Comparison of ENCODE assay signal across 11 mouse cellular contexts in the genomic region with DNA sequence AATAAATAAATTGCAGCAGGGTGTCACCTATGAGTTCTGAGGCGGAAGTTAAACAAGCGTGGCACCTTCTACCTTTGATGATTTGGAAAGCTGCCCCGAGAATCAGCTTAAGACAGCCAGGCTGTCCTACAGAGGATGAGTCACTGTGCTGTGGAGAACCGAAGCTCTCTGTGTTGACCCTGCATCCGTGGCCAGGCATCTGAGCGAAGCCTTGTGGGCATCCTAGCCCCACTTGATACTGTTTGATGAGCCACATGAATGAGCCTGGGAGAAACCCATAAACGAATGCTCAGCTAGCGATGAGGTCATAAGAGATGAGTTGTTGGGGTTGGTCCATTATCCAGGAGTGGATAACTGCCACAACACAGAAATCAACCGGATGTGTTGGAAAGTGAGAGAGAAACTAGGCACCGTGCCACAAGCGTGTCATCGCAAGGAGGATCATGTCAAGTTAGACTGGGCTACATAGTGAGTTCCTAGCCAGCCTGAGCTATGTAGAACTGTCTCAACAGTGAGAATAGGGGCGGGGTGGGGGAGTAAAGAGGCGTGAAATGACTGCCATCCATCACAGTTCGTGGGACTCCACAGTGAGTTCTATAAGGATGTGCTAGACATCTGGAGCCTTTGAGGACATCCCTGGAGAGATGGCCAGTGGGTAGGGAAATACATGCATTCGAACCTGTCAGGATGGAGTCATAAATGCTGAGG. TPM values are rescaled to one million over a fixed set of nuclear protein-coding genes. Genes with fewer than 3 reads are reported as not detected.
DNase-seq lines count a peak whose midpoint lies in the region; ATAC-seq lines count a peak whose summit lies in the region.
"Had no signal": no experiment of that assay in that cellular context is flagged by ENCODE, and none has a peak within 500 bp of the region (broad histone marks: within the 10 kb centered on the region; RNA-seq: fewer than 3 reads in every experiment).

No protein-coding gene starts in this region.

- H3K27me3 ChIP-seq in kidney, embryonic 15.5 days, result no peaks in the 10 kb centered on the region
- no peaks in the 10 kb centered on the region for H3K27me3 ChIP-seq in heart, embryonic 12.5 days (replicated peaks)
- no peaks in the 10 kb centered on the region for H3K27me3 ChIP-seq in stomach, embryonic 14.5 days (ENCODE audit: control insufficient read depth, insufficient read depth, low read length)

- no peaks in the 10 kb centered on the region for H3K36me3 ChIP-seq in kidney, embryonic 15.5 days
- H3K36me3 ChIP-seq in heart, embryonic 12.5 days, result no peaks in the 10 kb centered on the region
- H3K36me3 ChIP-seq in stomach, embryonic 14.5 days (ENCODE audit: control insufficient read depth, insufficient read depth, low read length), result no peaks in the 10 kb centered on the region

- H3K4me1 ChIP-seq in kidney, embryonic 15.5 days, result peaks cover 16% of the 10 kb centered on the region
- peaks cover 12% of the 10 kb centered on the region for H3K4me1 ChIP-seq in heart, embryonic 12.5 days (replicated peaks)
- H3K4me1 ChIP-seq in stomach, embryonic 14.5 days (ENCODE audit: control insufficient read depth, insufficient read depth, low read length), result 0 out of 2 replicates have a peak, but pooled peaks cover 9% of the 10 kb centered on the region

- no peak overlapping the region for H3K27ac ChIP-seq in kidney, embryonic 15.5 days
- no peak overlapping the region for H3K27ac ChIP-seq in heart, embryonic 12.5 days (ENCODE audit: poor library complexity, severe bottlenecking)
- no peak overlapping the region for H3K27ac ChIP-seq in stomach, embryonic 14.5 days (ENCODE audit: low read length)

- no peaks in the 10 kb centered on the region for H3K9me3 ChIP-seq in kidney, embryonic 15.5 days (replicated peaks)
- H3K9me3 ChIP-seq in heart, embryonic 12.5 days (replicated peaks), result no peaks in the 10 kb centered on the region
- no peaks in the 10 kb centered on the region for H3K9me3 ChIP-seq in stomach, embryonic 14.5 days (ENCODE audit: control insufficient read depth, low read depth, low read length)

- WGBS in kidney, embryonic 15.5 days, result 43% methylated on average over 16 of the region's 16 CpGs
- WGBS in heart, embryonic 12.5 days, result 72% methylated on average over 16 of the region's 16 CpGs
- 67% methylated on average over 16 of the region's 16 CpGs for WGBS in stomach, embryonic 14.5 days

- H3K4me2 ChIP-seq in kidney, embryonic 15.5 days, result no peak overlapping the region
- H3K4me2 ChIP-seq in heart, embryonic 12.5 days, result no peak overlapping the region
- no peak overlapping the region for H3K4me2 ChIP-seq in stomach, embryonic 14.5 days (replicated peaks; ENCODE audit: low read depth, low read length)

- DNase-seq in kidney, adult 18-20 months, result no peak
- peak; percentile 75 for DNase-seq in kidney, postnatal 10 days
- no peak for DNase-seq in adrenal gland, adult 18-20 months (ENCODE audit: low spot score in 2 of 2)
- no peak for DNase-seq in left cerebral cortex, adult 11 months (ENCODE audit: low spot score)
- no peak for DNase-seq in layer of hippocampus, adult 18-20 months (ENCODE audit: low spot score in 2 of 2)
- DNase-seq: left cerebral cortex, postnatal 4 days; liver, postnatal 0 days had no signal

- H3K4me3 ChIP-seq in kidney, embryonic 15.5 days (replicated peaks), result no peak overlapping the region
- H3K4me3 ChIP-seq in heart, embryonic 12.5 days, result no peak overlapping the region
- no peak overlapping the region for H3K4me3 ChIP-seq in stomach, embryonic 14.5 days (ENCODE audit: low read depth, low read length)

- H3K9ac ChIP-seq in kidney, embryonic 15.5 days, result no peak overlapping the region
- H3K9ac ChIP-seq in heart, embryonic 12.5 days, result no peak overlapping the region
- H3K9ac ChIP-seq in stomach, embryonic 14.5 days (replicated peaks; ENCODE audit: low read depth, low read length), result no peak overlapping the region
- H3K9ac ChIP-seq: liver, postnatal 0 days had no signal

- peak; percentile 59 for ATAC-seq in kidney, embryonic 15.5 days (replicated peaks; ENCODE audit: low FRiP score)
- ATAC-seq in heart, embryonic 12.5 days (ENCODE audit: insufficient number of reproducible peaks, low FRiP score), result peak; percentile 39; the same call in 1 of the 2 replicates
- peak; percentile 38; the same call in 1 of the 2 replicates for ATAC-seq in stomach, embryonic 14.5 days (ENCODE audit: insufficient number of reproducible peaks, insufficient read depth, low FRiP score, low read depth)
- ATAC-seq: activated CD4-positive, CD25-positive, alpha-beta regulatory T cell, adult 4 months; liver, postnatal 0 days had no signal

RNA-seq across cellular contexts. Expression of a gene that starts 30.6 kb away (rescaled TPM):
- polyA plus RNA-seq in kidney, embryonic 15.5 days (2015; fragmentation: Nextera tagmentation; extraction: Ambion mirVana), result 607 and 612 TPM in 2 replicates
- polyA plus RNA-seq in heart, embryonic 12.5 days (2016; fragmentation: Nextera tagmentation; extraction: Ambion mirVana), result 455 and 460 TPM in 2 replicates
- 679 and 695 TPM in 2 replicates for polyA plus RNA-seq in stomach, embryonic 14.5 days (2014; fragmentation: Nextera tagmentation; extraction: Ambion mirVana)
- 100 to 1,000 TPM; 349 to 353 TPM for total RNA-seq in adrenal gland, adult 18-20 months (2021)
- total RNA-seq in layer of hippocampus, adult 18-20 months (2021), result 100 to 1,000 TPM; 107 to 110 TPM
